Mouse (Mus musculus) midbrain, postnatal 0 days (tissue): ENCODE measurements at regions not wholly inside any gene's neighbourhood (a gene's known extent, or its start where the extent isn't known, plus 50 kb on each side); places are given as distances from the start of the nearest gene placed in this dataset.

Source experiments
- ATAC-seq: fragments of 200-750 bp; cut with Nextera tagmentation; 2 replicates; pipeline ENCODE4 v1.8.0; 2017; ENCODE audit warnings: moderate number of reproducible peaks, mild to moderate bottlenecking, moderate TSS enrichment, moderate library complexity; ENCODE audit not compliant: low FRiP score
- DNase-seq: peaks from one replicate; pipeline ENCODE4 v3.0.0-alpha.2; 2015; ENCODE audit warnings: low spot score
- H3K27ac ChIP-seq: fragments of 300-500 bp; sonication (generic); 2 replicates; pipeline ENCODE4 v1.5.1; 2014; ENCODE audit warnings: low read depth, mild to moderate bottlenecking, low read length, mixed read lengths
- H3K27me3 ChIP-seq: fragments of 300-500 bp; sonication (generic); 2 replicates; pipeline ENCODE4 v1.6.1; 2014; ENCODE audit warnings: low read length, control low read depth, mixed read lengths; ENCODE audit not compliant: insufficient read depth
- H3K36me3 ChIP-seq: fragments of 300-500 bp; sonication (generic); 2 replicates; pipeline ENCODE4 v1.6.1; 2014; ENCODE audit warnings: low read length, control low read depth, mixed read lengths; ENCODE audit not compliant: insufficient read depth
- H3K4me1 ChIP-seq: fragments of 300-500 bp; sonication (generic); 2 replicates; pipeline ENCODE4 v1.6.1; 2014; ENCODE audit warnings: mild to moderate bottlenecking, control low read depth, antibody characterized with exemption, low read length, mixed read lengths; ENCODE audit not compliant: insufficient read depth
- H3K4me2 ChIP-seq: fragments of 300-500 bp; sonication (generic); 2 replicates; pipeline ENCODE4 v1.6.1; 2014; ENCODE audit warnings: low read depth, mild to moderate bottlenecking, low read length, mixed read lengths; ENCODE audit not compliant: poor library complexity, severe bottlenecking
- H3K4me3 ChIP-seq: fragments of 300-500 bp; sonication (generic); 2 replicates; pipeline ENCODE4 v1.5.1; 2014; ENCODE audit warnings: low read depth, mild to moderate bottlenecking, low read length, moderate library complexity
- H3K9ac ChIP-seq: fragments of 300-500 bp; sonication (generic); replicated peaks from 2 replicates; pipeline ENCODE4 v1.6.1; 2014; ENCODE audit warnings: mild to moderate bottlenecking, low read length, moderate library complexity, mixed read lengths; ENCODE audit not compliant: poor library complexity, severe bottlenecking
- H3K9me3 ChIP-seq: fragments of 300-500 bp; sonication (generic); 2 replicates; pipeline ENCODE4 v1.6.1; 2016; ENCODE audit warnings: low read length, control low read depth
- CTCF ChIP-seq: IDR thresholded peaks from 2 replicates; pipeline ENCODE4 v1.5.1; 2016; ENCODE audit warnings: antibody characterized with exemption, mild to moderate bottlenecking
- WGBS: fragments of 180-500 bp; shearing (Covaris S2); extraction: QIAGEN DNeasy Blood & Tissue Kit; methylation state at CpG from one replicate; pipeline ENCODE4 v1.1.7; 2014; 5-methylcytosine and 5-hydroxymethylcytosine counted together

GRCm38 (mm10) chr1:169830596-169830995 lies 83.2 kb upstream of the Rgs4 start:
- Histone ChIP-seq H3K4me3 (no peak overlapping the region), H3K9ac (no peak overlapping the region), H3K27ac (peak overlapping the region; percentile 55; the same call in 1 of the 2 replicates), H3K4me1 (no peaks in the 10 kb centered on the region; the same call in 1 of the 2 replicates), H3K4me2 (no peak overlapping the region), H3K36me3 (no peaks in the 10 kb centered on the region), H3K27me3 (no peaks in the 10 kb centered on the region), H3K9me3 (no peaks in the 10 kb centered on the region)
- 25% methylated on average over 1 of the region's 1 CpGs for WGBS
- no peak for TF ChIP-seq CTCF
- DNase-seq: peak; percentile 48
- ATAC-seq: peak; percentile 49; the same call in 1 of the 2 replicates

DNA sequence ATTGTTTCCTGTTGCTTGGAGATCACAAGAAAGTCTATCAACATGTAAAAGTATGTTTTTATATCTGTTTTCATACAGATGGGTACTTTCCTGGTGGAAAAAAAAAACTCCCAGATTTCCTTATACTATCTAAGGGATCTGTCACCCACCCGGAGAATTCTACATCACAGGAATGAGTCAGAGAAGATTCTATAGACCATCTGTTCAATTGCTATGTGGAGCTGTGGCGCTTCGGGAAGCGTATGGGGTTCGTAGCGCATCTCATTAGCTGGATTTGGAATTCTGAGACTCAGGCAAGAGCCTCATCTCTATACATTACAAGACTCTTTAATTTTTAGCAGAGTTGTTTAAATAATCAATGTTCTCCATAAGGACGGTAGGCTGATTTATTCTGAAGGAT lies 74.6 kb upstream of the Rgs4 start:
- Histone ChIP-seq H3K27me3 (no peaks in the 10 kb centered on the region), H3K9me3 (no peaks in the 10 kb centered on the region), H3K27ac (no peak overlapping the region), H3K4me3 (no peak overlapping the region), H3K9ac (no peak overlapping the region), H3K36me3 (no peaks in the 10 kb centered on the region), H3K4me1 (no peaks in the 10 kb centered on the region), H3K4me2 (no peak overlapping the region)
- peak; percentile 13 for DNase-seq
- no peak for TF ChIP-seq CTCF
- 68% methylated on average over 7 of the region's 7 CpGs for WGBS
- no peak for ATAC-seq

- no peaks in the 10 kb centered on the region for H3K27me3 ChIP-seq
- H3K36me3 ChIP-seq: no peaks in the 10 kb centered on the region
- 63% methylated on average over 5 of the region's 5 CpGs for WGBS
- ATAC-seq (no peak), DNase-seq (peak; percentile 26)
- no peak overlapping the region for H3K9ac ChIP-seq
- TF ChIP-seq CTCF: no peak
- H3K4me3 ChIP-seq: no peak overlapping the region
- H3K4me1 ChIP-seq: no peaks in the 10 kb centered on the region
- H3K9me3 ChIP-seq: no peaks in the 10 kb centered on the region
- H3K4me2 ChIP-seq: no peak overlapping the region
- H3K27ac ChIP-seq: no peak overlapping the region
These were observed 72.0 kb upstream of the Rgs4 start for GRCm38 (mm10) chr1:169819404-169819949.

GRCm38 (mm10) chr1:169816939-169817338 lies 69.5 kb upstream of the Rgs4 start:
- 52% methylated on average over 6 of the region's 6 CpGs for WGBS
- TF ChIP-seq CTCF: no peak
- no peak overlapping the region for H3K27ac ChIP-seq
- H3K4me1 ChIP-seq: no peaks in the 10 kb centered on the region
- ATAC-seq: no peak
- no peak overlapping the region for H3K9ac ChIP-seq
- no peaks in the 10 kb centered on the region for H3K36me3 ChIP-seq
- H3K27me3 ChIP-seq: no peaks in the 10 kb centered on the region
- no peaks in the 10 kb centered on the region for H3K9me3 ChIP-seq
- peak; percentile 17 for DNase-seq
- H3K4me3 ChIP-seq: no peak overlapping the region
- H3K4me2 ChIP-seq: no peak overlapping the region

- peak; percentile 22 for DNase-seq
- no peaks in the 10 kb centered on the region for H3K9me3 ChIP-seq
- no peaks in the 10 kb centered on the region for H3K4me1 ChIP-seq
- no peak overlapping the region for H3K4me3 ChIP-seq
- no peak for ATAC-seq
- no peak overlapping the region for H3K9ac ChIP-seq
- no peaks in the 10 kb centered on the region for H3K27me3 ChIP-seq
- H3K27ac ChIP-seq: no peak overlapping the region
- no peak for TF ChIP-seq CTCF
- no peaks in the 10 kb centered on the region for H3K36me3 ChIP-seq
- 60% methylated on average over 9 of the region's 9 CpGs for WGBS
- no peak overlapping the region for H3K4me2 ChIP-seq
These were observed 65.2 kb upstream of the Rgs4 start for GRCm38 (mm10) chr1:169812512-169813101.

DNA sequence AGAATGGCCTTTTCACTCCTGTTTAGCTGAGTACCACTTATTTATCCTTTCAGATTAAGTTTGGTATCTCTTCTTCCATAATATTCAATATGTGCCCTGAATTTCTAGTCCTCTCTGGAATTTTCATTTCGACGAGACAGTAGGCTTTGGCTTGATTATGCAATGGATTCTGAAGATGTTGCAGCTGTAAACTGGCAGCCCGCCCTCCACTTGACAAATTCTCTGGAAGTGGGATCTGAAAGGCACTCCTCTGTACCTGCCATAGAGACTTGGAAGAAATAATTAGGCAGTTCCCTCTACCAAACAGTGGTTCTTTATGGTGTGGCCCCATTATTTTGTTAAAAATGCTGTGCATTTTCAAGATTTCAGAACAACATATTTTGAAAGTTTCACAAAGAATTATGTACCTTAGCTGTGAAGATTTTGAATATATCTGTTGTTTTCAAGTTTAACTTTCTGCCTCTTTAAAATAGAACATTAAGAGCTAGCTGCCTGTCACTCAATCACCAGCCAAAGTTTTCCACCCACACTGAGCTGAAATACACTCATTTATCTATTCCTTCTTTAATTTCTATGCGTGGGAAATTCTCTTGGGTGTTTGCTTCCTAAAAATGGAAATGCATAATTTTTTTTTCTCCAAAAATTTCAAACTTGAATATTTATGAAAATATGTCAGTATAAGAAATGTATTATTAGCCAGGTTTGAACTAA lies 56.1 kb upstream of the Rgs4 start:
- Histone ChIP-seq H3K27ac (no peak overlapping the region), H3K27me3 (no peaks in the 10 kb centered on the region), H3K4me3 (no peak overlapping the region), H3K36me3 (no peaks in the 10 kb centered on the region), H3K4me1 (no peaks in the 10 kb centered on the region), H3K9me3 (no peaks in the 10 kb centered on the region), H3K9ac (no peak overlapping the region), H3K4me2 (no peak overlapping the region)
- no peak for DNase-seq
- no peak for TF ChIP-seq CTCF
- no peak for ATAC-seq
- WGBS: 72% methylated on average over 4 of the region's 4 CpGs
